ENCODE assay signal across 8 mouse cellular contexts in the genomic region with DNA sequence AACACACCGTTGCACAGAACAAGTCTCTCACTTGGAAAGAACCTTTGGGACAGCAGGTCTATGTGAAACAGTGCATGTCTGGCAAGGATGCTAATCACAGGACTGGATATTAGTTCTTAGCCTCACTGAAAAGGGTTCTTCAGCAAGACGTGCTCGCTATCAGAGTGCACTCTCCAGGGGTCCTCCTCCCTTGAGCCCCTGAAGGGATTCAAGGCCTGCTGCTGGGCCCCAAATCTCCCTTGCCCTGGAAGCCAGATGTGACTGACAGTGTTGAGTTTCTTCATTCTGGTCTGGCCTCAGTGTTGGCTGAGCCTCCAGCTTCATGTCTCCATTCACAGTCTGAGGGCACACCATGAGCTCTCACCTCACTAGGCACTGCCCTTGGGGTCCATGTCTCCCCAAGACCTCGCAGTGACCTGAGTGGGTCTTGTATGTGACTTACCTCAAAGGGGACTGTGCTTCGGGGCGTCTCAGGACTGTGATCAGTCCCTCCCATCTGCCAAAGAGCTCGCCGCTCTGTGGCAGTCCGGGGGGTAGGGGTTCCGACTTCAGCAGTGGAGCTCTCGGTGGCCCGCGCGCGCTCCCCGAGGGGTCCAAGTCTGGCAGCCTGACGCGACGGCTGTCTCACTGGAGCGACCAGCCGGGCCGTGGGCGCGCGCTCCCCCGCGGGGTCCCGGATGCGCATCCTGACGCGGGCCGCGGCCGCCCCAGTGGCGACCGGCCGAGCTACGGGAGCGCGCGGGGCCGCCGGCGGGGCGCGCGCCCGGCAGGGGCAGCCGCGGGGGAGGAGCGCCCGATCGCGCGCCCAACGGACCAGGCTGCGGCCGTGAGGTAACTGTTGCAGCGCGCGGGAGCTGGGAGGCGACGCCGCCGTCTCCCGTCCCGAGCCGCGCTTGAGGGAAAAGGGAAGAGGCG. TPM values are rescaled to one million over a fixed set of nuclear protein-coding genes. Genes with fewer than 3 reads are reported as not detected.
A peak's percentile ranks its signal among the peaks of the same experiment; 100 is the strongest.
DNase-seq lines count a peak whose midpoint lies in the region; ATAC-seq and TF ChIP-seq lines count a peak whose summit lies in the region.

Gene Pde3b (plus strand): TSS at position 861 of the 915 bp plus-strand sequence.

- TF ChIP-seq POLR2A in bone marrow, adult 2 months (IDR thresholded peaks at IDR 0.05; ENCODE audit: borderline replicate concordance, control insufficient read depth, low read depth, low read length) = peak; percentile 37; the same call in 1 of the 2 replicates
- TF ChIP-seq POLR2A in testis, adult 2 months (IDR thresholded peaks at IDR 0.05; ENCODE audit: control insufficient read depth, low read depth, low read length) = no peak

- no peaks in the 10 kb centered on the region for H3K36me3 ChIP-seq in forebrain, embryonic 11.5 days (ENCODE audit: control insufficient read depth, insufficient read depth, low read length)
- no peaks in the 10 kb centered on the region for H3K36me3 ChIP-seq in heart, embryonic 15.5 days
- no peaks in the 10 kb centered on the region for H3K36me3 ChIP-seq in liver, embryonic 14.5 days (replicated peaks; ENCODE audit: control insufficient read depth, insufficient read depth, low read depth)
- H3K36me3 ChIP-seq in testis, adult 2 months (ENCODE audit: control insufficient read depth, insufficient read depth, low read length) = no peaks in the 10 kb centered on the region

- no peaks in the 10 kb centered on the region for H3K4me1 ChIP-seq in bone marrow, adult 2 months (ENCODE audit: control insufficient read depth, insufficient read depth, low read length)
- peaks cover 6% of the 10 kb centered on the region; the same call in 1 of the 2 replicates for H3K4me1 ChIP-seq in forebrain, embryonic 11.5 days (replicated peaks; ENCODE audit: control insufficient read depth, insufficient read depth, low read length)
- peaks cover 11% of the 10 kb centered on the region; the same call in 1 of the 2 replicates for H3K4me1 ChIP-seq in heart, embryonic 15.5 days (replicated peaks)
- H3K4me1 ChIP-seq in liver, embryonic 14.5 days (replicated peaks; ENCODE audit: control insufficient read depth in 2 of 2, insufficient read depth in 2 of 2, low read length in 1 of 2) = peaks cover 2 to 4% of the 10 kb centered on the region in 2 experiments; a peak in 2 of 4 replicates
- peaks cover 10% of the 10 kb centered on the region for H3K4me1 ChIP-seq in testis, adult 2 months (ENCODE audit: control insufficient read depth, insufficient read depth, low read length)

- H3K27me3 ChIP-seq in forebrain, embryonic 11.5 days (ENCODE audit: control insufficient read depth, insufficient read depth, low read length) = no peaks in the 10 kb centered on the region
- H3K27me3 ChIP-seq in heart, embryonic 15.5 days = no peaks in the 10 kb centered on the region
- peaks cover 9% of the 10 kb centered on the region for H3K27me3 ChIP-seq in liver, embryonic 14.5 days (ENCODE audit: control insufficient read depth, insufficient read depth, low read length)
- no peaks in the 10 kb centered on the region for H3K27me3 ChIP-seq in testis, adult 2 months (ENCODE audit: control insufficient read depth, insufficient read depth, low read length)

- H3K27ac ChIP-seq in bone marrow, adult 2 months (ENCODE audit: control insufficient read depth, insufficient read depth, low read depth, low read length, poor library complexity) = peak within 1 kb of the TSS; percentile 87
- peak within 1 kb of the TSS; percentile 88 for H3K27ac ChIP-seq in forebrain, embryonic 11.5 days (ENCODE audit: low read depth, low read length)
- H3K27ac ChIP-seq in heart, embryonic 15.5 days = peak within 1 kb of the TSS; percentile 87
- H3K27ac ChIP-seq in liver, embryonic 14.5 days = no peak within 1 kb of the TSS
- H3K27ac ChIP-seq in testis, adult 2 months (ENCODE audit: control insufficient read depth, insufficient read depth, low read depth, low read length) = peak within 1 kb of the TSS; percentile 95

- H3K9ac ChIP-seq in forebrain, embryonic 11.5 days (ENCODE audit: low read length) = peak within 1 kb of the TSS; percentile 97
- peak within 1 kb of the TSS; percentile 91 for H3K9ac ChIP-seq in heart, embryonic 15.5 days
- H3K9ac ChIP-seq in liver, embryonic 14.5 days (replicated peaks) = peak within 1 kb of the TSS; percentile 63

- 4% methylated on average over 70 of the region's 70 CpGs for WGBS in bone marrow, adult 2 months
- WGBS in forebrain, embryonic 11.5 days = under 1% methylated on average over 55 of the region's 70 CpGs
- 4% methylated on average over 59 of the region's 70 CpGs for WGBS in heart, embryonic 15.5 days
- WGBS in liver, embryonic 14.5 days (ENCODE audit: insufficient replicate concordance) = 3% methylated on average over 45 of the region's 70 CpGs

- TF ChIP-seq CTCF in bone marrow, adult 2 months (IDR thresholded peaks at IDR 0.05; ENCODE audit: control insufficient read depth, insufficient read depth, low read length) = no peak
- TF ChIP-seq CTCF in liver, embryonic 14.5 days (IDR thresholded peaks at IDR 0.05; ENCODE audit: low read depth) = no peak
- no peak for TF ChIP-seq CTCF in testis, adult 2 months (IDR thresholded peaks at IDR 0.05; ENCODE audit: control insufficient read depth, insufficient read depth, insufficient replicate concordance, low read depth, low read length)

- peak within 1 kb of the TSS; percentile 92 for H3K4me3 ChIP-seq in bone marrow, adult 2 months (replicated peaks; ENCODE audit: control insufficient read depth, low read depth, low read length)
- peak within 1 kb of the TSS; percentile 98 for H3K4me3 ChIP-seq in forebrain, embryonic 11.5 days (ENCODE audit: low read depth, low read length)
- H3K4me3 ChIP-seq in heart, embryonic 15.5 days = peak within 1 kb of the TSS; percentile 92
- peak within 1 kb of the TSS; percentile 51 to 75 for H3K4me3 ChIP-seq in liver, embryonic 14.5 days (ENCODE audit: insufficient read depth in 1 of 2, low read depth in 2 of 2, low read length in 2 of 2)
- H3K4me3 ChIP-seq in testis, adult 2 months (ENCODE audit: control insufficient read depth, low read depth, low read length) = peak within 1 kb of the TSS; percentile 93

- peak; percentile 55 for DNase-seq in CD4-positive, CD25-positive, alpha-beta regulatory T cell, adult 2 months (ENCODE audit: low read depth, low spot score)
- peak; percentile 87 for DNase-seq in forebrain, embryonic 11.5 days (ENCODE audit: low spot score)
- peak; percentile 81 for DNase-seq in kidney, postnatal 14 days
- peak in 2 of 3 experiments; percentile 33 to 41 for DNase-seq in liver, embryonic 14.5 days (ENCODE audit: low read depth in 3 of 3, low spot score in 3 of 3)
- DNase-seq in natural killer cell, adult 2 months (ENCODE audit: low spot score in 2 of 2) = peak; percentile 51 to 59

- no peak for TF ChIP-seq EP300 in liver, embryonic 14.5 days (IDR thresholded peaks at IDR 0.05; ENCODE audit: low read depth)

- peak; percentile 81 for ATAC-seq in forebrain, embryonic 11.5 days (replicated peaks; ENCODE audit: low FRiP score)
- peak; percentile 87 for ATAC-seq in heart, embryonic 15.5 days (replicated peaks; ENCODE audit: insufficient number of reproducible peaks, insufficient read depth, low FRiP score, low read depth)
- ATAC-seq in liver, embryonic 14.5 days (ENCODE audit: insufficient read depth) = peak; percentile 87

- no peaks in the 10 kb centered on the region for H3K9me3 ChIP-seq in forebrain, embryonic 11.5 days (ENCODE audit: control insufficient read depth, low read length)
- H3K9me3 ChIP-seq in heart, embryonic 15.5 days (replicated peaks) = no peaks in the 10 kb centered on the region
- H3K9me3 ChIP-seq in liver, embryonic 14.5 days (ENCODE audit: control insufficient read depth, low read length) = no peaks in the 10 kb centered on the region

- H3K4me2 ChIP-seq in forebrain, embryonic 11.5 days (ENCODE audit: low read depth, low read length, severe bottlenecking) = peak within 1 kb of the TSS; percentile 77
- peak within 1 kb of the TSS; percentile 94 for H3K4me2 ChIP-seq in heart, embryonic 15.5 days
- H3K4me2 ChIP-seq in liver, embryonic 14.5 days (ENCODE audit: low read depth) = peak within 1 kb of the TSS; percentile 90

RNA-seq across cellular contexts. Expression of gene Pde3b, which starts in this region (rescaled TPM):
- polyA plus RNA-seq in bone marrow, adult 2 months (2011; ENCODE audit: insufficient read depth, insufficient read length, low replicate concordance, missing spikeins) = 1.3 and 2.4 TPM in 2 replicates
- polyA plus RNA-seq in forebrain, embryonic 11.5 days (2014; fragmentation: Nextera tagmentation; extraction: Ambion mirVana) = 10.3 and 12.9 TPM in 2 replicates
- 3.6 and 4.6 TPM in 2 replicates for polyA plus RNA-seq in heart, embryonic 15.5 days (2015; fragmentation: Nextera tagmentation; extraction: Ambion mirVana)
- 1.9 and 2.4 TPM in 2 replicates for polyA plus RNA-seq in liver, embryonic 14.5 days (2012; rRNA removed)
- polyA plus RNA-seq in liver, embryonic 14.5 days (2014; fragmentation: Nextera tagmentation; extraction: Ambion mirVana) = 2.5 and 2.8 TPM in 2 replicates
- polyA plus RNA-seq in testis, adult 2 months (2012; rRNA removed) = 23.8 and 31.1 TPM in 2 replicates

Comparison
In these comparisons a context has a peak if more than half of its experiments do, and no peak if none do; other contexts are left out.
1. DNase-seq: peak in every context shown above with its lines; median percentile 87 in forebrain, embryonic 11.5 days; 81 in kidney, postnatal 14 days; 55 in CD4-positive, CD25-positive, alpha-beta regulatory T cell, adult 2 months; 55 in natural killer cell, adult 2 months; 37 in liver, embryonic 14.5 days.